Mouse (Mus musculus) kidney, postnatal 4 days (tissue): ENCODE measurements at regions not wholly inside any gene's neighbourhood (a gene's known extent, or its start where the extent isn't known, plus 50 kb on each side); places are given as distances from the start of the nearest gene placed in this dataset.

Source experiments
- DNase-seq, 2 experiments: peaks; one replicate each; pipeline ENCODE4 v3.0.0; 2021; ENCODE audit warnings: mixed read lengths in 2 of 2

GRCm38 (mm10) chr16:77537351-77537750 is 64.5 kb downstream of the Gm11146 start:
- no peak for DNase-seq

DNA sequence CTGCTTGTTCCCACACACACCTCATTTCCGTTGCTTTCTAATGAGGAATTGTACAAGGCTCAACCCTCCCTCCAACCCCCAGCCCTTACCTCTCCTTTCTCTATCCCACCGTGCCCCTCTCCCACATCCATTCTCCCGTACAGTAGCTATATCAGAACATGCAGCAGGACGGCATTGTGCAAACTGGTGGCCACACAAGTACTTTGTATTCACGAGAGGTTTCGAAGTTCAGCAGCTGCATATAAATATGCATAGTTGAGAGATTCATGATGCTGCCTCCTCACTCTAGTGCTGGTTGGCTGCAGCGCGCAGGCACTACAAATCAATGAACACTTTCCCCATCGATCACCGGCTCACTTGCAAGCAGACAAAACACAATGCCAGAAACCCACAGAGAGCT is 65.1 kb downstream of the Gm11146 start:
- DNase-seq = peak; percentile 4 to 11

GRCm38 (mm10) chr16:77536314-77536713 is 65.6 kb downstream of the Gm11146 start:
- no peak for DNase-seq

GRCm38 (mm10) chr16:77535021-77535420 is 66.9 kb downstream of the Gm11146 start:
- DNase-seq = peak in 1 of 2 experiments; percentile 20

GRCm38 (mm10) chr16:77531596-77531995 is 70.3 kb downstream of the Gm11146 start:
- DNase-seq = no peak

DNA sequence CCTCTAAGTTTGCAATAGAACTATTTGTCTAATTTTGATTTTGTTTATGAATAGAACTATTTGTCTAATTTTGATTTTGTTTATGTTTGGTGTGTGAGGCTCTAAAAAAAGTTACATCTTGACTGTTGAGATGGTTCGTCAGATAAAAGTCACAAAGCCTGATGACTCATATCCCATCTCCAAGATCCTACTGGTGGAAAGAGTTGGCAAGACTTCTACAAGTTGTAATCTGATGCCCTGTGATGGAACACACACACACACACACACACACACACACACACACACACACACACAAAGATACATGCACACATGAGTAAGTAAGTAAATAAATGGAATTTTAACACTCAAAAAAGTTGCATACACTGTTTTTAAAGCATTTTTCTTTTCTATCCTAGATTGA is 73.9 kb downstream of the Gm11146 start:
- DNase-seq = no peak

GRCm38 (mm10) chr16:77514606-77515005 is 87.3 kb downstream of the Gm11146 start:
- DNase-seq = no peak

- no peak for DNase-seq
Measured at GRCm38 (mm10) chr16:77503556-77503955, 98.3 kb downstream of the Gm11146 start.

DNA sequence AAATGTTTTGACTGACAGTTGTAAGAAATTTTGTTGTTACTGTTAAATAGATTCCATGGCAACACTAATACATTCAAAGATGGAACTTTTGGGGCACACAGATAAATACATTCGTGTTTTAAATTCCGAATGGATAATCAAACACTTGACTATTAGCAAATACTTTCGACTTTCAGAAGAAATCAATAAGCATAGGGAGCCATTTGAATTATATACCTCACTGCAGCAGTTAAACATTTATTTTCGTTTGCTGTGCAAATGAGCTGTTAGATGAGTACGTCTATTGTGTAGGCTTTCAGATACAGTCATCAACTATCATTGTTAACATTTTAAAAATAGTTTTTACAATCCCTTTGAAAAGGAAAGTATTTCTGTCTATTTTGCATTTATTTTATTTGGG is 99.0 kb downstream of the Gm11146 start:
- DNase-seq = no peak

DNA sequence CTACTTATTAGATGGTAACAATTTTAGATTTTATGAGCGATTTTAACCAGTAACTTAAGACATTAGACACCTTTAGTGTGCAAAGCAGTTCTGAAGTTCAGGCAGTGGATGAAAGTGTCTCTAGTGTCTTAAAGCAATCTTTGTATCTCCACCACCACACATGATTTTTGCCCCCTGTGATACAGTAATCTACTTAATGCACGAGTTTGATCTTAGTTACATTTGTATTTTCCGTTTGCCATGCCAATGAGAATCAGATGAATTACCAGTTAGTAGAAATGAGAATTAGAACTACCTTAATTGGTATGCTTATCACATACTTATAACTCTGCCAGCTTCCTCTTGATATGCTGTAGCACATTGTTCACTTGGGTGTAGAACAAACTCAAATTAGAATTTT is 99.9 kb downstream of the Gm11146 start:
- DNase-seq = no peak

DNA sequence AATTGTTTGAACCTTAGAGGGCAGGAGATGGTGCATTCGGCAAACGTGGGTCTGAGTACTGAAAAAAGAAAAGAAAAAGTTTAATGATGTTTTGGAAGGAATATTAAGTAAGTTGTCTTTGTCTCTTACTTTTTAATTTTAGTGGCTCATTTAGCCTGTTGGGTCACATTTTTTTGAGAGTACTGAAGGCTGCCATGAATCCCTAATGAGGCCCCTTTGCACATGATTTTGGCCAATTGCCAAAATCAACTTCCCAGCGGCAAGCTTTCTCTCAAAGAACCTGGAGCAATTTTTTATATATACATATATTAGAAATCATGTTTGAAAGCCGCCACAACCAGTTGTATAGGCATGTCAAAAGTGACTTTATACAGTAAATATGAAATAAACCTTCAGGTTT is 100.9 kb downstream of the Gm11146 start:
- peak; percentile 15 to 37 for DNase-seq

DNA sequence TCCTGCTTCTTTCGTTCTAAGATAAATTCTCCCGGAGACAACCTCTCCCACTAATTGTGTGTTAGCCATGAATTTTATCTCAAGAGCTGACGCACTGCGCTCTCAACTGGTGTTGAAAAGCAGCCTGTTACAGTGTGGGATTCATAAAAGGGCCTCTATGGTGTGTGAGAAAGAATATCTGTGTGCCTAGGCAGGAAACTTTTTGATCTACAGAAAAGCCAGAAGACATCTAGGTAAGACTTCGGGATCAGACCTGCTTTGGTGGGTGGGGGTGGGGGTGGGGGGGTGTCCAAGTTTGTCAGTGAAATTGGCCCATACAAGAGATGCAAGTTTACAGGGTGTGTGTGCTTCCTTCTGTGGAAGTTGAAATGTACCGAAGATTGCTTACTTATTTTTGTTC is 101.5 kb downstream of the Gm11146 start:
- peak; percentile 6 to 27 for DNase-seq

DNA sequence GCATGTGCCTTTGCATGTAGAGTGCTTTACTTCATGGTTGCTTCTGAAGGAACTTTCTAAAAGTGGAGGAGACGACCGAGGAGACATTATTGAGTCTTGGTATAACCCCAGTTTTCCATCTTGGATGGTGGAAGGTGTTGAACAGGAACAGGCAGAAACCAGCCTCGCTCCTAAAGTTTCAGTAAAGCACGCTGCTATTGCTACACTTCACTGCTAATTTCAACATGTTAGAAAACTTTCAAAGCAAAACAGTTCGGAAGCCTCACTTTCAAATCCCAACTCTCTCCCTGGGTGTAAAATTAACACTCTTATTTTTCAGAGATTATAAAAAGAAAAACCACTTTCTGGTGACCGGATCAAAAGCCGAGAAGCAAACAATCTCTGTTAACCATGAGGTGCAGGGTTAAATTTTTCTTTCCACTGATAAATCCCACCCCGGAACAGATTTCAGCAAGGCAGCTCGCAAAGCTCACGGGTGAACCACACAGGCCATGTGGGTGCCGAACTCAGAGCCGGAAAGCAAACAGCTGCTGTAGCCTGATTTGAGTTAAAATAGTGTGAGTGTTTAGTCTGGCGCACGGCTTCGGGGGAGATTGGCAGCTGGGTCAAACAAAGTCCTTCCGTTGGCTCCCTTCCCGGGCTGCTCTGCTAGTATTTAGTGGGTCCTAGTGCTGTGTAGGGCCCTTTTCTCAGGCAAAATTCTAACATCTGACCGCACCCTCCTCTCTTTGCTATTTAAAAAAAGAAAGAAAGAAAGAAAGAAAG is 102.2 kb downstream of the Gm11146 start:
- DNase-seq = peak; percentile 92 to 94

- no peak for DNase-seq
Measured at GRCm38 (mm10) chr16:77495310-77495709, 106.6 kb downstream of the Gm11146 start.

GRCm38 (mm10) chr16:77494042-77494441 is 107.9 kb downstream of the Gm11146 start:
- DNase-seq = no peak

DNA sequence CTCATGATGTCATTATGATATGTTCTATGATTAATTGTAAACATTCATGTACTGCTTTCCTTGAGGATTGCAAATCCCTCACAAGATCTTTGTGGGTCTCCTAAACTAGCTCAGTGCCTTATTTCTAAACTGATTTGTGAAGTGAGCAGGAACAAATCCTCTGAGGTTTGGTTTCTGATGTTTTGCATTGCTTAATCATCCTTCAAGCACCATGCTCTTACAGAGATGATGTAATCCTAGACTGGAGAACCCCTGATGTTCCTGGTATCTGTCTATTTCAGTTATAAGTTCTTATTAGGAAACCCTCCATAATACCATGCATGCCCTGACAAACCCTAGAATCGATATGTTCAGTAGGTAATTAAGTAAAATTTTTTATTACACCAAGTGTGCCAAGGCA is 113.7 kb downstream of the Gm11146 start:
- DNase-seq = no peak

DNA sequence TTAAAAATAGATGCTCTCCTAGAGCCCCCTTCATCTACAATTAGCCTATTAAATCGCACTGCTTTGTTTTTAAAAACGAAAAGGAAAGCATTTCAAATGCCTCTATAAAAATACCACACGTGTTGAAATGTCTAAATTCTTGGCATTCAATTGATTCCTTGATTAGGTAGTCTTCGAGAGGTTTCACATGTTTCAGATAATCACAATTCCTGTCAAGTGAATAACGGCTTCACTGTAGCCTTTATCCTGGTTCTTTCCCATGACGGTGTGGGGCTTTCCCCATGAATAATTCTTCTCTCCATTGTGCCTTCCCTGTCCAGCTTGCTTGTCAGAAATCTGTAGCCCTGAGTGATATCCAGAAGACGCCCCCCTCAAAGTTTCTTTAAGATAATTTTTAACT is 122.1 kb downstream of the Gm11146 start:
- DNase-seq = no peak

- no peak for DNase-seq
Measured at GRCm38 (mm10) chr16:77471868-77472267, 130.0 kb downstream of the Gm11146 start.

GRCm38 (mm10) chr16:77469903-77470302 is 132.0 kb downstream of the Gm11146 start:
- DNase-seq = no peak

- DNase-seq = no peak
Measured at GRCm38 (mm10) chr16:77469328-77469875, 132.5 kb downstream of the Gm11146 start.

DNA sequence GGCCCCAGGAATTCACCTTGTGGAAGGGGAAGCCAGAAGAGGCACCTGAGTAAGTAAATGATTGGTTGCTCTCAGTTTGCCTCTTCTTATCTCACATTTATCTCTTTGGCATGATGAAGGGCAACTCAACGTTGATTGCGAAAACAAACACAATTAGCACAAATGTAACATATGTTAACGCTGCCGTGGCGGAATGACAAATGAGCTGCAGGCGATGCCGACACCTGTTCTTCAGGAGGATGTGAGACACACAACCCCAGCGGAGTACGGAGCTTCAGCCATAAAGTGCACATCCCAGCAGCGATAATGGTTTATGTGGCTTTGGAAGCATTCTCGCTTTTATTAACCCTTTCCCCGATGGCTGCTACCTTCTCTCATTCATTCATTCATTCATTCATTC is 134.7 kb downstream of the Gm11146 start:
- DNase-seq = no peak

DNA sequence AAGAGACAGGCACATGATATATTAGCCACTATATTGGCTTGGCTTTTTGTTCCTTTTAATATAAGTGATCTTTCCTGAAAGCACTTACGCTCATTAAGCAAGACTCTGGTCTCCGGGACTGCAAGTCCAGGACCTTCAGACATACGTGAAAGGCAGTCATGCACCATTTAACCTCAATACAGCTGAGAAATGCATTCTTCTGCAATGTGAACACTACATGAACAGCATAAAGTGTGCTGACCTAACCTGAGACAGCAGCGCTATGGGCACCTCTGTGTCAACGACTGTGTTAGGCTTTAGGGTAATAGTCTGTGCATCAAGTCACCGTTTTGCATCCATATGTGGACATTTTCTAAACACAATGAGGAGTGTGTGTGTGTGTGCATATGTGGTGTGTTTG is 137.3 kb downstream of the Gm11146 start:
- DNase-seq = no peak

- no peak for DNase-seq
Measured at GRCm38 (mm10) chr16:77461922-77462321, 140.0 kb downstream of the Gm11146 start.

- DNase-seq = no peak
Measured at GRCm38 (mm10) chr16:77461459-77461858, 140.4 kb downstream of the Gm11146 start.

DNA sequence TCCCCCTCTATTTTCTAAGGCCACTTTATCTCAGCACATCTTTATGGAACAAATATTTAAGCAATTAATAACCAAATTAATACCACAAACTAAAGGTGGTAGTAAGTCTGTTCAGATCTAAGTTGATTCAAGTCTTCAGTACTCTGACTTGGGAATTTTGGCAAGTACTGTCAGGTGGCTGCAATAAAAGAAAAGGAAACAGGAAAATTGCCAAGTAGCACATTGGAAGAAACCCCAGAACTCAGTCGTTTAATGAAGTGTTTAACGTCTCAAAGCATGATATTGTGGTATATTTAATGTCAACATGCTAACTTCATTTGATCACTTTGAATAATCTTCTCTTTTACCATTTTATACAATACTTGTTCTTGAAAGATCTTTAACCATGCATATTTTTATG is 142.2 kb downstream of the Gm11146 start:
- DNase-seq = no peak
